Mouse (Mus musculus): ENCODE results near the gene Crb2. TPM values are rescaled to one million over a fixed set of nuclear protein-coding genes. Genes with fewer than 3 reads are reported as not detected.
A peak's percentile ranks its signal among the peaks of the same experiment; 100 is the strongest.

Crb2 gene
- total RNA-seq (2021): under 1 TPM; 0.33 to 0.38 TPM
- long read RNA-seq, experiment 1, partial matches to known transcripts: 1 of 1 reads
- long read RNA-seq, experiment 1, other reads (novel, unspliced or antisense): 0 of 1 reads
- long read RNA-seq, experiment 2: 0 reads

DNA sequence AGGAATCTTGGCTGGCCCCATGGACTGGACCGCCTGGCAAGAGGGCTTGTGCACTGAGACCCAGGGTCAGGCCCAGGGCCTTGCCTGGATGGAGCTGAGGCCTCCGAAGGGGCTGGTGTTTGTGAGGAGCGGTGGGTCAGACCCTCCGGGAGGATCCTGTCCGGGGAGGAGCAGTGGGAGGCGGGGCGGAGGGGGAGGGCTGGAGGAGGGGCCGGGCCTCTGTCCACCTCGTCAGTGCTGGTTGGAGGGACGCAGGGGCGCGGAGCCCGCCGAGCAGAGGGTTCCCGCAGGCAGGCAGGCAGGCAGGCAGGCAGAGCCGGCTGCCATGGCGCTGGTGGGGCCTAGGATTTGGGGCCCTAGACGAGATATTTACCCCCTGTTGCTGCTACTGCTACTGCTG lies at the start of gene Crb2:
TSS of gene Crb2 (plus strand) at position 234 of the 400 bp plus-strand sequence.
- DNase-seq (ENCODE audit: low spot score in 2 of 2): no peak

DNA sequence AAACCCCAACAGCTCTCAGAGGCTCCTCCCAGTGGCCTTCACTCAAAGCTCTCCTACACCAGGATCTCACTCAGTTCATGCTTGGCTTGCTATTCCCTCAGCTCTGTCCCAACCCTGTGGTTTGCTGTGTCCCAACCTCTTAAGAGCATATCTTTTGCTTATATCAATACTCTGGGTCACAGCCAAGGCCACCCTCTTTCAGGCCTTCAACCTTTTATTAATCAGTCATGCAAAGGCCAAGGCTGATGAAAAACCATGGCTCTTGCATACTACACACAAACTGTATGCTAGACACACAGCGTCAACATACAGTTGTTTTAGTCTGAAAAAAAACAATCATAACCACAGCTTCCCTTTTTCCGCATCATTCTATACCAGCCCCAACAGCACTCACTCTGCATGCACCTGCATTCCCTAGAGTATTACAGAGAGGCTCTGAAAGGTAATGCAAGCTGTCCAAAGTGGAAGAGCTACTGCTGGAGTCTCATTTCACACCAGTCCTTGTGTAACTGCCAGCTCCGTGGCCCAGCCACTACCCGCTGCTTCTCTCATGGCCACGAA lies 44.7 kb upstream of the Crb2 start:
- DNase-seq (ENCODE audit: low spot score in 2 of 2): peak in 1 of 2 experiments; percentile 33

DNA sequence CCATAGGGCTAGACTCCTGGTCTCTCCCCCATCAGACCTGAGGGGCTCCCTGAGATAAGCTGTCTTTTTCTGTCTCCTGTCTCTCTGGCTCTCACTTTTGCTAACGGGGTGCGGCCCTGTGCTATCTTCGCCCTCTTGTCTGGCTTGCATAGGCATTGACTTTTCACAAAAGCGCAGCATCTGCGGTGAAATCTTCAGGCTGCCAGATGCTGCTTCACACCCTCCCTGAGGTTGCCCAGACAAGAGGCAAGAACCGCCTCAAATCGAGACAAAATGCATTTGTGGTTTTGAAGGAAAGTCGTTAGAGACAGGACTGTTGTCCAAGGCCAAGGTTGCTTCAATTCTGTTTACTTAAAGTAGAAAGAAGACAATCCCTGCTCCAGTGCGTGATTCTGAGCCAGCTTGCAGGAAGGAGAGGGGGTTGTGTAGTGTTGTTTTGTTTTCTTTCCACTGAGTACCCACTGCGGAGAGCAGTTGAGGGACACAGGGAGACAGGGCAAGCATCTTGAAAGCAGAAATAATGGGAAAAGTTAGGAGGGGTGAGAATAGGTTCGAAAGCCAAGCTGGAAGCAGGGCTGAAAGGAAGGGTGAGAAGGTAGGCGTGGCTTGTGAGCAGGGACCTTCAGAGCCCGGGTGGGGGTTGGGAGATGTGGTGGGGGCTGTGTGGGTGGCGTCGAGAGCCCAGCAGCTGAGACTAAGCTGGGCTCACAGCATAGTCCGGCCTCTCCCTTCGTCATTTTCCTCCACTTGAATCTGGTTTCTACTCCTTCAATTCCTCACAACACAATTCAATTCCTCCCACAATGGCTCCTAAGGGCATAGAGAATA lies 40.9 kb upstream of the Crb2 start:
- no peak for DNase-seq (ENCODE audit: low spot score in 2 of 2)

DNA sequence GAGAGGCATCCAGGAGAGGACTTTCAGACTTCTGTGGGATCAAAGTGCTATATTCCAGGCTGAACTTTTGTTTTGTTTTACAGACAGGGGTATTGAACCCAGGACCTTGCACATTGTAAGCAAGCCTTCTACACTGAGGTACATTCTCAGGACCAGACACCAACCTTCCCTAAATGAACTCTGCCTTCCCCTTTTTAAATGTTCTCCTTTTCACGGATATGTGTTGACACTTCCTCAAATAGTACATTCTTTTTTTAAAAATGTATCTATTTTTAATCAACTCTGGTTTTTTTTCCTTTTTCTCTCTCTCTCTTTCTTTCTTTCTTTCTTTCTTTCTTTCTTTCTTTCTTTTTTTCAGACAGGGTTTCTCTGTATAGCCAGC lies 40.3 kb upstream of the Crb2 start:
- no peak for DNase-seq (ENCODE audit: low spot score in 2 of 2)

DNA sequence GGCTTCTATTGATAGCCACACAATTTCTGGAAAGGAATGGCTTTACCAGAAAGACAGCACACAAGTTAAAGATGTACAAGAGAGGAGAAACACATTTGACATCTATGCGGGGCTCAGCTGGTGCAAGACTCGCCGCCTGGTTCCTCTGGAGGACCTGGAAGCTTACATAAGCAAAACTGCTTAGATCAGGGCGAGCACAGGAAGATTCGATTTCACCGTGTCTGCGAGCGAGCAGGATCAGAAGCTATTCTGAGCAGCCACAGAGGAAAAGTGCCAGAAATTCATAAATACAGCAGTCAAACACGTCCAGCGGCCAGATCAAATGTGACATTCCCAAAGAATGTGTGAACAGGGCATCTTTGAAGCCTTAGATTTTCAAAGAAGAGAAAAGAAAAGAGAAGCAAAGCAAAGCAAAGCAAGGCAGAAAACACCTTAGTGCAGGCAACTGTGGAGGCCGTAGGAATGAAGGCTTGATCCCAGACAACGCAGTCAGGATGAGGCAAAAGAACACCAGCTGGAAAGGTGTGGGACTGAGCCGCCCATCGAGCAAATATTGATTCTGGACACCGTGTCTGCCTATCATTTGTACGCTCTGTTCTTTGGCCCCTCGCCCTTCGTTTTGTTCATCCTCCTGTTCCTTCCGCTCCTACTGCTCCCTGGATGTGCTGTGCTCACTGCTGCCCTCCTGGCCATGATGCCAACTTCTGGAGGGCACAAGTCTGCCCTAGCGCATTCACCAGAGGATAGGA lies 34.1 kb upstream of the Crb2 start:
- no peak for DNase-seq (ENCODE audit: low spot score in 2 of 2)

DNA sequence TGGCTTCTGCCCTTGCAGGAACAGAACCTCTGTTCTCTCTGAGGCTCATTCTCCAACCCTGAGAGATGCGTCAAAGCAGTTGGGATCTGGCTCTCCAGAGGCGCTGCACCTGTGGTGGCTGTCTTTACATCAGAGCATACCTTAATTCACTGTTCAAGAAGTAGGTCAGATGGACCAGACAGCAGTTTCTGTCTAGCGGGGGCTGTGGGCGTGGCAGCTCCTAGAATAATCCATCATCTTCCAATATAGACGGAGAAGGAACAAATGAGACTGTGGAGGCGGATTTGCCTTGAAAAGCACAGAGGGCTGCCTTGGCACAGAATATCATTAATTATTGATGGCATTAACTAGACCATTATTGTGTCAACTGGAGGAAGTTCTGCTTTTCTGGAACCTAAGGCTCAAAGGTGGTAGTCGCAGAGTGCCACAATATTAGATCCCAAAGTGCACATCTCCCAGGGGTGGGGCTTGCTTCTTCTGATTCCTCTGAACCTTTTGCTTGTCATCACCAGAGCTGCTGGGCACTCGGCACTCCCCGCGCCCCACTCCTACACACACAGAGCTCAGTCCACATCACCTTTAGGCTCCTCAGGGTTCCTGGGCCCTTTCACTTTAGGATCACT lies 31.2 kb upstream of the Crb2 start:
- no peak for DNase-seq (ENCODE audit: low spot score in 2 of 2)

DNA sequence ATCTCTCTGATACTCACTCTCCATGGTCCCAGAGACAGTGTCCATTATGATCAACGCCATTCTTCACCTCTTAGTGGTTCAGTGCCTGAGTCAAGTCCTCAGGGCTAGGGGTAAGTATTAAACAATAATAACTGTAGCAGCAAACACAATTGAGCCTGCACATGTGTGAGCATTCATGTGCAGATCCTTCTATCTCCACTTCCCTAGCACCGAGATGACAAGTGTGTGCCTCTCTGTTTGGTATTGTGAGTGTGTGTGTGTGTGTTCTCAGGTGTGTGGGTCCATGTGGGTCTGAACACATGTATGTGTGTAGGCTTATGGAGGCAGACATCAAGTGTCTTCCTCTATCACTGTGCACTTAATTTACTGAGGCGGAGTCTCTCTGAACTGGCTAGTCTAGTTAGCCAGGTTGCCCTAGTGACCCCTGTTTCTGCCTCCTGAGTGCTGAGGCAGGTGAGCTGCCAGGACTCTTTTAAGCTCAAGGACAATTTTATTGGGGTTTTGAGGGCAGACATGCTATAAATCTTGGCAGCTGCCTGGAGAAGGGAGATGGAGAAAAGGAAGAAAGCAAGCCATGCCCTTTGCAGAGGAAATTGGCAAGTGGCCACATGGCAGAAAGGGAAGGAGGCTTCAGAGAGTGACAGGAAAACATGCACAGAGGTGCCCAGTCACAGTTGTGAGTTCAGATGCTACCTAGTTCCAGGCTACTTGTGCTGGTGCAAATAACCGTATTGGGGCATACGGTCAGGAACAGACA lies 29.6 kb upstream of the Crb2 start:
- DNase-seq (ENCODE audit: low spot score in 2 of 2): no peak

DNA sequence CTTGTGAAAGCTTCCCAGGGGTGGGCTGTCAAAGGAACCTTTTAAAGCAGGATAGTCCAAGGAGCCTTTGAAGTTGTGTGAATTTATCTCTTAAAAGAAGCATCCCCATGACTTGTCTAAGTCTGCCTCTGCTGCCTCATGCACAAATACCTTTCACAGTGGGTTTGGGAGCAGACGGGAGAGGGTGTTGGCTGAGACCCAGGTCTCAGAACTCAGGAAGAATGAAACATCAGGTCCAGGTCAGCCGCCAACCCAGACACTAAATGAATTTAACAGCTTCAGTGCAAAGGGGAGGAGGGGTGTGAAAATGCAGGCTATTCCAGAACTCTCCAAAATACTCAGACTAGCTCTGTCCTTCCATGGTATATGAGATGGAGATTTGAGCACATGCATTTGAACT lies 28.1 kb upstream of the Crb2 start:
- DNase-seq (ENCODE audit: low spot score in 2 of 2): no peak

DNA sequence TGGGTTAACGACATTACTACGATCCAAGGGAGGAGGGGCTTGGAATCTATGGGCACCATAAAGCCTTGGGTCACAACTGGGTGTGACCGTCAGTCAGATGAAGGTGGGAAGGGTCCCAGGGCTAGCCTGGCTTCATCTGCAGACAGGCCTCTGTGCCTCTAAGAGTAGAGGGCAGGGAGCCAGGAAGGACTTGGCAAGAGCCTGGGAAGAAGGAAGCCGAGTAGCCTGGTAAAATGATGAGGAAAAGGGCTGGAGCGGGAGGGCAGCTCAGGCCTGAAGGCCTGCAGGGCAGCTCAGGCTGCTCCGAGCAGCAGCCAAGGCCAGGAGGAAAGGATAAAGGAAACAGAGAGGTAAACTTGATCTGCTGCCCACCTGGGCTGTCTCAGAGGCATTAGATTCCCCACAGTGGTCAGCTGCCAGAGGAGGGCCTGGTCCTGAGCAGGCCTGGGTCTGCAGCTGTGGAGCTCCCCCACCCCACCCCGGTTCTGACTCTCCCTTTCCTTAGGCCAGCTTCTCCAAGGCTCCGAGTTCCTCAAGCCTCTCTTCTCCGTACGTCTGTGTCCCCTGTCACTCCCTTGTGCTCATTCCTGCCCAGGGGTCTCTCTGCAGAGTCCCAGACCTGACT lies 27.5 kb upstream of the Crb2 start:
- DNase-seq (ENCODE audit: low spot score in 2 of 2): no peak

DNA sequence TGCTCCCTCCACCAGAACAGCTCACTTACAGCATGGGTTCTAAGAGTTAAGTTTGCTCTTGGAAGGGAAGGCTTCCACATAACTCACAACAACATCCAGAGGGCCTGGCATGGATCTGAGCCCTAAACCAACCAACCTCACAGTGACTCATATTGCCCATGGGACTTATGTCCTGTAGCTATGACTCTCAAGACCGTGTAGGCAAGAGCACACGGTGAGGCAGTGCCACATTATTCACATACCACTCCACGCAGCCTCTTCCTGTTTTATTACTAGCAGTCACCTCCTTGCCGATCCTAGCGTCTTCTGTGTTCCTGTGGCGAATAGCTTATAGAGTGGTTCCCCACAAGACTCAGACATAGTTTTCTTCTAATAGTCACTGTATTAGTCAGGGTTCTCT lies 26.7 kb upstream of the Crb2 start:
- no peak for DNase-seq (ENCODE audit: low spot score in 2 of 2)

DNA sequence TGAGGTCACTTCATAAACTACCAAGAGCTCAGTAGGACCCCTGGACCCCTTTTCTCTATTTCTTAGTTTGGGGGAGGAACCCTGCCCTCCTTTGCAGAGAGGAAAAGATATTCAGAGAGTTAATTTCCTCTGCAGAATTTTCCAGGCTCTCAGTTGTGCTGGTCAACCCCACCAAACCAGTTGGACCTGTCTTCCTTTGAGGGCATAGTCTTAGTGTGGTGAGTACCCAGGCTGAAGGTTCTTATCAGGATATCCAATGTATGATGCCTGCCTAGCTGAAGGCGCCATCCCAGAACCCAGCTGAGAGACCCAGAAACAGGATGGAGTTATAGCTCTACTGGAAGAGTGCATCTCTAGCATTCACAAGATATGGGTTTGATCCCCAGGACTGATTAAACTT lies 24.9 kb upstream of the Crb2 start:
- DNase-seq (ENCODE audit: low spot score in 2 of 2): no peak

DNA sequence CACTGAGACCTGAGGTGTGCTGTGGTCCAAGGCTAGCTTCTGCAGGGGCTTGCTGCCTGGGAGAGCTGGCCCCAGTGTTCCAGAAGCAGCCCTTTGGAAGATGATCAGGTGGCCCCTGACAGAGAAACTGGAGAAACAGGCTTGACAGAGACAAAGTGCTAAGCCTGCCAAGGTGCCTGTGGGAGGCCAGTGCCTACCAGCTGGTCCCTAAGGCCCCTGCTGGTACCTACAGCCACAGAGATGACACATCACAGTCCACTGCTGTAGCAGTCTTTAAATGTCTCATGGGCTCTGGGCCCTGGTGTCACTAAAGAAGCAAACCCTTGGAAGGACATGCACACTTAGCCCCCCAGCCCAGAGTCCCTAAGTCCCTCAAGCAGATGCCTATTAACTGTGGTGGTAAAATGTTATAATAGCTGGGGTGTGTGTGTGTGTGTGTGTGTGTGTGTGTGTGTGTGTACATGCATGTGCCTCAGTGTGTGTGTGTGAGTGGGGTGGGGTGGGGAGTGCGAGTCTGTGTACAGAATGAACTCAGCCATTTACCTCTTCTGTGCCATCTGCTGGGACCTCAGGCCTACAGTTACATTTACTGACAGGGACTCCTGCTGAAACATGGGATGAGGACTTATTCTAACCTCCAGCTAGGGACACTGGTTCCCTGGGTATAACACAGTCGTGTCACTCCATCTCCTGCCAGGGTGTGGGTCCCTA lies 19.7 kb upstream of the Crb2 start:
- no peak for DNase-seq (ENCODE audit: low spot score in 2 of 2)

DNA sequence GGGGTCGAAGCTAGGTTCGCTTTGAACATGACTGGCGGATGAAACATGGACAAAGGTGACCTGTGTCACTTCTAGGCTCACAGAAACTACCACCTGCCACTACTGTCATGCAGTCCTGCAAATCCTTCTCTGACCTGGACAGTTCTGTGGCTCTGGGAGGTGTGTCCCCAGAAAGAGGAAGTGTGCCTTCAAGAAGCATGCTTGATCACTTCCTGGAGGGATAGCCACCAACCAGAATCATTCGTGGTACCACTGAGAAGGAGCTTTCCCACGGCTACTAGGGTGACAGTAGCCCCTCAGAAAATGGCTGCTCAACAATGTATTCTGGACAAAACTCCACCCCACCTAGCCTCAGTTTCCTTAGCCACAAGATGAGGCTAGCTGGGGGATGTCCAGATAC lies 19.0 kb upstream of the Crb2 start:
- DNase-seq (ENCODE audit: low spot score in 2 of 2): no peak

DNA sequence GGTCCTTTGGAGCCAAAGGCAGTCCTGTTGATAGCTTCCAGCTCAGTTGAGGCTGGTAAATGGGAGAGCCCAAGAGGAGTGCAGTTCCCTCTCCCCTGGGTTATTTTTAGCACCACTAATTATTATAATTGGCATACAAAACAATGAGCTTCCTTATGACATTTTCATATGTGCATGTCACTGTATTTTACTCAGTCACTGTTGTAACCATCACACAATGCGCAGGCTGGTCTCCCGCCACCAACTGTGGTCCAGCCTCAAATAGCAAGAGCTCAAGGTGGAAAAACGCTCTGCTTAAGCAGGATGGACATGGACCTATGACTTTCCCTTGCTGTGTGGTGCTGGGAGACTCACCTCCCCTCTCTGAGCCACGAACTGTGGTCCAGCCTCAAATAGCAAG lies 18.3 kb upstream of the Crb2 start:
- no peak for DNase-seq (ENCODE audit: low spot score in 2 of 2)

DNA sequence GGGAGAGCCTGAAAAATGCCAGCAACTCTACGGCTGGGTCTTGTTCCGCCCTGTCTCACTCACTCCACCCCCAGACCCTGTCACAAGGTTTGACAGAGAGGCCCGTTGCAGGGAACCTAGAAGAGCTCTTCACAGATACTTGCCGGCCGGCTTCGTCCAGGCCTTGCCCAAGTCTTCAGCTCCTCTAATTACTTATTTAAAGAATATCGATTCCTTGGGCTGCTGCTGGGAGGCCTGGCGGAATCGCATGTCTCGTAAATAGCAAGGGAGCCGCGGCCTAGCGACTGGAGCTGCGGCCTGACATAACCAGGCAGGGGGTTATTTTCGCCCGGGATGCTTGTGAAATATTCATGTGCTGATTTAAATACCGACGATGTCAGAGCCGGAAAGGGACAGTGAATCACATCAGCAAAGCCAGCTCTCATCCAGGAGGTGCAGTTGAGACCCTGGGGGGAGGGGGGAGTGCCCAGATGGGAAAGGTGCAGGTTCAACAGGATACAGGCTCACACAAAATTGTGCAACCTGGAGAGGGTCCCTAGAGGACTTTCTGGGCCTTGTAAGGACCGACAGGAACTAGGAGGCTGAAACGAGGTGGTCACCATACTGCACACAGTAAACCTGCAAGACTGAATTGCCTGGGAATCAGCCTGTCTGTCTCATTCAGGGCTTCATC lies 17.6 kb upstream of the Crb2 start:
- no peak for DNase-seq (ENCODE audit: low spot score in 2 of 2)

DNA sequence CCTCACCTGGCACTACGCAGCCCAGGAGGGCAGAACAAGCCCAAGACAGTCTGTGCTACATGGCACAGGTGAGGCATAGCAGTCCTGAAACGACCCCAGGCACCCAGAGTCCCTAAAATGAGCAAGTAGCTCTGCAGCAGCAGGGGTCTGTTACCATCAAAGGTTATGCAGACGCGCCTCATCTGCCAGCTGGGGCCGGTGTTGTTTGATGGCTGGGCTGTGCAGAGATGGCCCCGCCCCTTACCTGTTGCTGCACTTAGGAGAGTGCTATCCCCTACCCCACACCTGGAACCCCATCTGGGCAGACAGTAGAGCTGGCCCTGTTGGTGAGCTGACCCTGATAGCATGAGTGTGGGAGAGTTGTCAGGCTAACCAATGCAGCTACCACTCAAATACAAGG lies 15.4 kb upstream of the Crb2 start:
- no peak for DNase-seq (ENCODE audit: low spot score in 2 of 2)

DNA sequence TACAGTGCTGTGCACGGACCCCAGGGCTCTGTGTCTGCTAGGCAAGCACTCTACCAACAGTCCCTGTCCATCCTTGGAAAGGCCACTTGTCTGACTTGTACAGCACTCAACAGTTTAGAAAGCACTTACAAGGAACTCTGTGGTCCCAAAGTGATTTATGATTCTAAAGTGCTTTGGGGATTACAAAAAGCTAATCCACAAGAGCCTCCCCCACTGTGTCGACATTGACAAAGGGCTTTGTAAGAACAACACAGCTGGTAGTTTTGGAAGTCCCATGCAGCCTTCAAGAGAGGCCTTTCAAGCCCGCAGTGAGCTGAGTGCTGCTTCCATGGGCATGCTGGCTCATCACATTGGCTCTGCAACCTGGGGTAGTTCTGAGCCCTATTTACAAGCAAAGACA lies 12.4 kb upstream of the Crb2 start:
- no peak for DNase-seq (ENCODE audit: low spot score in 2 of 2)

DNA sequence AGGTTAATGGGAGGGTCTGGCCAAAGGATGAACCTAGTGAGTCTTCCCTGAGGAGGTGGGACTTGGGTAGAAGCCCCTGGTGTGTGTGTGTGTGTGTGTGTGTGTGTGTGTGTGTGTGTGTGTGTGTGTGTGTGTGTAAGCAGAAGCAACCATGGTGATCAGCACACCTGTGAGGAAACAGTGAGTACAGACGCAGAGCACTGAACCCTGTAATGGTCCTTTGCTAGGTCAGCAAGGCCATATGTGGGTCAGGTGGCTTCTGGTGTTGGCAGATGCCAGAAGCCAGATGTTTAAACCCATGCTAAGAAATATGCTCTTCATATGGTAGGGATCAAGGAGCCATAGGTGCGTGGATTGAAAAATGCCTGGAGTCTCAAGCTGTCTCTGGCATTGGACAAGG lies 11.5 kb upstream of the Crb2 start:
- no peak for DNase-seq (ENCODE audit: low spot score in 2 of 2)

DNA sequence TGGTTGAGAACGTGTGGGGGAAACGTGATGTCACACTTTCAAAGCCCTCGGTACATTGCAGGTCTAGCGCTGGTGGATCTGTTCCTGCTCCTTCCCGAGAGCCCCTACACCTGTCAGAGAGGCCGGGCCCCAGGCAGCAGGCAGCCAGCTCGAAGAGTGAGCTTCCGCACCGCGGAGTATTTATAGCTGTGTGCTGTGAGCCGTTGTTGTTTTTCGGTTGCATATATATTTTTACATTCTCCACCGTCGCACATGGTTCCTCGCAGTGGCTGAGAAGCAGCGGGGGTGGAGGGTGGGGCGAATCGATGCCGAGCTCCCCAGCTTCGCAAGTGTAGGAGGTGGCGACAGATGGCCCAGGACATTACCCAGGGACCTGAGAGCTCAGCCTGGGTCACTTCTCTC lies 11.0 kb upstream of the Crb2 start:
- DNase-seq (ENCODE audit: low spot score in 2 of 2): no peak

All from adrenal gland, adult 18-20 months (tissue).